Mouse (Mus musculus) forebrain, embryonic 10.5 days (tissue): ENCODE data around the gene Glud1. TPM values are rescaled to one million over a fixed set of nuclear protein-coding genes. Genes with fewer than 3 reads are reported as not detected.
A peak's percentile ranks its signal among the peaks of the same experiment; 100 is the strongest.

ENCODE experiments used
- DNase-seq: peaks from one replicate; pipeline ENCODE4 v3.0.0-alpha.2; 2017; ENCODE audit warnings: low spot score; ENCODE audit errors: extremely low spot score
- H3K27ac ChIP-seq: fragments of 300-500 bp; sonication (generic); 2 replicates; pipeline ENCODE4 v1.5.1; 2016; ENCODE audit warnings: mild to moderate bottlenecking
- H3K27me3 ChIP-seq: fragments of 300-500 bp; sonication (generic); 2 replicates; pipeline ENCODE4 v1.6.1; 2016; ENCODE audit warnings: mild to moderate bottlenecking; ENCODE audit not compliant: poor library complexity, severe bottlenecking
- H3K36me3 ChIP-seq: fragments of 300-500 bp; sonication (generic); replicated peaks from 2 replicates; pipeline ENCODE4 v1.6.1; 2016; ENCODE audit warnings: mild to moderate bottlenecking, moderate library complexity
- H3K4me1 ChIP-seq: fragments of 300-500 bp; sonication (generic); 2 replicates; pipeline ENCODE4 v1.6.1; 2016
- H3K4me3 ChIP-seq: fragments of 300-500 bp; sonication (generic); 2 replicates; pipeline ENCODE4 v1.5.1; 2016; ENCODE audit warnings: mild to moderate bottlenecking, moderate library complexity
- H3K9me3 ChIP-seq: fragments of 300-500 bp; sonication (generic); 2 replicates; pipeline ENCODE4 v1.6.1; 2016; ENCODE audit warnings: mild to moderate bottlenecking, moderate library complexity
- WGBS: fragments of 180-500 bp; shearing (Covaris S2); methylation state at CpG from one replicate; pipeline ENCODE4 v1.1.7; 2016; 5-methylcytosine and 5-hydroxymethylcytosine counted together
- polyA plus RNA-seq: library from polyadenylated mRNA; unstranded; fragments of >200 nt; fragmentation: Nextera tagmentation; extraction: Ambion mirVana; gene quantifications from 2 replicates; pipeline ENCODE4 v1.2.1, GENCODE M21; 2016

Gene Glud1
- polyA plus RNA-seq, 1 experiment from 2014 or later = 63.9 TPM

DNA sequence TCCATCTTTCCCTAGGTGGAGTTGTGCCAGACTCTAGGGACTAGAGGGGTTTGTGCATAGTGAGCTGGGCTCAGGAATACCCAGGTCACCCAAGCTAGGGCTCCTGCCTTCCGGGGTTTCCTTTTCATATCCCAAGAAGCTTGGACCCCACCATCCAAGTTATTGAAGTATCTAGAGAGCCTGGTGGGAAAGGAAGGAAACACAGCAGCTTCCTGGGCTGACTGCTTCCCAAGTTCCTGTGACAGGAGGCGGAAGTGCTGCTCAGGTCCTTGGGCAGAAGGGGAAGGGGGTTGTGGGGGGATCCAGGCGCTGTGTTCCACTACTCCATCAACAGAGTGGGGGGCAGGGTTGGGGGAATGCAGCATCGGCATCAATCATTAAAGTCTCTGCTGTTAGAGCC lies 66.6 kb downstream of the Glud1 start:
- no peak for DNase-seq
- peak overlapping the region; percentile 40 for H3K27ac ChIP-seq
- no peaks in the 10 kb centered on the region for H3K36me3 ChIP-seq
- WGBS = 82% methylated on average over 4 of the region's 4 CpGs
- H3K4me3 ChIP-seq = peak overlapping the region; percentile 19; the same call in 1 of the 2 replicates
- no peaks in the 10 kb centered on the region for H3K9me3 ChIP-seq
- no peaks in the 10 kb centered on the region for H3K27me3 ChIP-seq
- H3K4me1 ChIP-seq = peaks cover 21% of the 10 kb centered on the region

DNA sequence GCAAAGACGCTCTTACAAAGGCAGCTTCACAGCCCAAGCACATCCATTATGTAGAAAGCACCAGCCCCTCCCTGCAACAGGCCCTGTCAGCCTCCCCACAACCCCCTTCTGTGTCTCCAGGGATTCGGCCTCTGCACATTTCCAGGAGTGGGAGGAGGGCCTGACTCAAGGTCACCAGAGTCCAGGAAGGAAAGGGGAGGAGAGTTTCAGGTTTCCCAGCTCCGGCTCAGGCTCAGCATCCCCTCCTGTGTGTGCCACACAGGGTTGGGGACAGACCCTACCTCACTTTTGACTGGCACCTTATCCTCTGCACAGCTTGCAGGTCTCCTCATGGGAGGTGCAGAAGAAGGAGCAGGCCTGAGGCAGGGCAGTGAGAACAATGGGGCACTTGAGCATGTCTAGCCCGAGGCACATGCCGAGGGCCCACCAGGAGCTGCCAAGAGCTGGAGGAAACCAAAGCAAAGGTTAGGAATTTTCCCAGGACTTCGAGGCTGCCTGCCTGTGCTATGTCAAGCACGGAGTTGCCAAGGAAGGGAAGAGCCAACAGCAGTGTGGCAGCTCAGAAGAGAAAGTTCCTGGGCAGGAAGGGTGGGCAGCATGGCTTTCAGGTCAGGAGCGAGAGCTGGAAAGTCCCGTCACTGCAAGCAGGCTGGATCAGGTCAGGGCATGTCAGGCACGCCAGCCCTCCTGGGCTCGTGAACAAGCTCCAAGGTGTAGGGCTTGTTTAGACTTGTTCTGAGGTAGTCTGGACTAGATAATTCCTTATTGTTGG lies 68.2 kb downstream of the Glud1 start:
- DNase-seq = peak; percentile 34
- no peak overlapping the region for H3K4me3 ChIP-seq
- H3K27ac ChIP-seq = peak overlapping the region; percentile 73
- peaks cover 21% of the 10 kb centered on the region for H3K4me1 ChIP-seq
- H3K27me3 ChIP-seq = no peaks in the 10 kb centered on the region
- WGBS = 55% methylated on average over 11 of the region's 11 CpGs
- H3K9me3 ChIP-seq = no peaks in the 10 kb centered on the region
- no peaks in the 10 kb centered on the region for H3K36me3 ChIP-seq

DNA sequence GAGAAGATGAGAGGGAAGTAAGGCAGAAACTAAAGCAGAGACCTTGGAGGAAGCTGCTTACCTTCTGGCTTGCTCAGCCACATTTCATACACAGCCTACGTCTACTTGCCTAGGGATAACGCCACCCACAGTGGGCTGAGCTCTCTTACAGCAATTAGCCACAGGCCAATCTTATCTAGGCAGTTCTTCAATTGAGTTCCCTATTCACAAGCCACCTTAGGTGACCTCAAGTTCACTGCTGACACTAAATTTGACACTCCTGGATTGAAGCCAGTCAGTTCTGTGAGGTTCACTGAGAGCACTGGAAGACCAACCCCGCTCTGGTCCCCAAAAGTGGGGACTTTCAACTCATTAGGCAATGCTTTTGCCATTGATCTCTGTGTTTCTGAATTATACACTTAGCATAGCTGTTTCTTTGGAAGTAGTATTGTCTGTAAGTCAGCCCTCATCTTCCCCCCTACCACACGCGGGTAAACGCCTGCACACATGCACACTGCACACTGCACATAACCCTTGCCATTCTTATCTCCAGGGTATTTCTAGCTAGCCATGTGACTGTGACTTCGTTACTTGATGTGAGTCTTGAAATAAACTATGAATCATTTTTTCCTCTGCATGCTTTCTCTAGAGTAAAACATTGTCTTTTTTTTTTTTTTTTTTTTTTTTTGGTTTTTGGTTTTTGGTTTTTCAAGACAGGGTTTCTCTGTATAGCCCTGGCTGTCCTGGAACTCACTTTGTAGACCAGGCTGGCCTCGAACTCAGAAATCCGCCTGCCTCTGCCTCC lies 72.6 kb downstream of the Glud1 start:
- Histone ChIP-seq H3K27ac (no peak overlapping the region), H3K36me3 (no peaks in the 10 kb centered on the region), H3K9me3 (no peaks in the 10 kb centered on the region), H3K4me3 (no peak overlapping the region), H3K27me3 (no peaks in the 10 kb centered on the region), H3K4me1 (peaks cover 10% of the 10 kb centered on the region)
- 93% methylated on average over 9 of the region's 9 CpGs for WGBS
- no peak for DNase-seq

DNA sequence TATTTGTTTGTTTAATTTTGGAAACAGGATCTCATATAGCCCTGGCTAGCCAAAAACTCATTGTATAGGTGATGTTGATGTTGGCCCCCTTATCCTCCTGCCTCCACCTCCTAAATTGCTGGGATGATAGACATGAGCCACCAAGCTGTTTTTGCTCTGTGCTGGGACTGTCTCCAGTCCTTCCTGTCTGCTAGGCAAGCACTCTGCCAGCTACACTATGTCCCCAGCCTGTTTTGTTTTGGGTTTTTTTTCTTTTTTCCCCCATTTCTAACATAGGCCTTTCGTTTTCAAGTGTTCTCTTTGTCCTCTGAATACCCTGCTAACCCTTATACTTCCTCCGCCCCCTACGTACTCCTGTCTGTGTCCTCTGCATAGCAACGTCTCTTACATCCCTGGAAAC lies 82.8 kb downstream of the Glud1 start:
- no peak overlapping the region for H3K4me3 ChIP-seq
- 70% methylated on average over 4 of the region's 4 CpGs for WGBS
- H3K27ac ChIP-seq = no peak overlapping the region
- H3K9me3 ChIP-seq = peaks cover 8% of the 10 kb centered on the region
- H3K36me3 ChIP-seq = peaks cover 10% of the 10 kb centered on the region
- H3K4me1 ChIP-seq = 0 out of 2 replicates have a peak, but pooled peaks cover 6% of the 10 kb centered on the region
- DNase-seq = no peak
- no peaks in the 10 kb centered on the region for H3K27me3 ChIP-seq

Other genes with a start within 250 kb of the Glud1 start
- 0.64 and 1.0 TPM in 2 replicates for gene Anxa8, start 224.7 kb upstream of the Glud1 start, polyA plus RNA-seq
- gene A630023A22Rik, start 208.0 kb upstream of the Glud1 start, polyA plus RNA-seq = not detected in 2 replicates
- gene Npy4r, start 158.2 kb upstream of the Glud1 start, polyA plus RNA-seq = not detected in 2 replicates
- 0.32 and 0.33 TPM in 2 replicates for gene Gprin2, start 109.1 kb upstream of the Glud1 start, polyA plus RNA-seq
- 0.06 and 0.10 TPM in 2 replicates for gene Syt15, start 91.1 kb upstream of the Glud1 start, polyA plus RNA-seq
- gene Shld2, start 234 bp upstream of the Glud1 start, polyA plus RNA-seq = 8.4 and 9.8 TPM in 2 replicates
- not detected in 2 replicates for gene Fam25c, start 44.7 kb downstream of the Glud1 start, polyA plus RNA-seq
- 1.3 and 2.2 TPM in 2 replicates for gene Sncg, start 64.1 kb downstream of the Glud1 start, polyA plus RNA-seq
- gene Mmrn2, start 64.7 kb downstream of the Glud1 start, polyA plus RNA-seq = 6.2 and 6.7 TPM in 2 replicates
- gene Bmpr1a, start 192.6 kb downstream of the Glud1 start, polyA plus RNA-seq = 44.5 and 47.6 TPM in 2 replicates
- gene 9230112D13Rik, start 212.1 kb downstream of the Glud1 start, polyA plus RNA-seq = not detected in 2 replicates